Mouse (Mus musculus) liver, adult 2 months (tissue): ENCODE measurements at regions not wholly inside any gene's neighbourhood (a gene's known extent, or its start where the extent isn't known, plus 50 kb on each side); places are given as distances from the start of the nearest gene placed in this dataset.

Experiments
- CTCF ChIP-seq: fragments of 200-500 bp; IDR thresholded peaks from 2 replicates; pipeline ENCODE4 v1.5.1; 2011; ENCODE audit warnings: low read depth, low read length, control low read depth
- POLR2A ChIP-seq: fragments of 200-500 bp; IDR thresholded peaks from 2 replicates; pipeline ENCODE4 v1.6.1; 2011; ENCODE audit warnings: low read length, control low read depth; ENCODE audit not compliant: insufficient read depth; ENCODE audit errors: extremely low read depth

DNA sequence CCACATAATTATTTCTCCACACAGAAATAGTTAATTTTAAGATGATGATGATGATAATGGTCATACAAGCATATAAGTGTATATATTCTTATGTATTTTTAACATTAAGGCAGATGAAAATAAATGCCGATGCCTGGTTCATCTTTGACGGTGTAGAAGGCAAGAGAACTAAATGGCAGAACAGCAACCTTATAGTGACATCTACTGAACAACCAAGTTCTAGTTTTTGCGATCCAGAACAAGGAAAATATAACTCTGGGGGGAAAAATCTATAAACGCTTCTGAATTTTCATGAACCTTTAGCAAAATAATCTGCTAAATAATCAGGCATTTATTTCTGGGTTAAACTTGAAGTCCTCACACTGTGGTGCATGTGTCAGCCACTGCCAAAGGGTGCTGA is 856.8 kb downstream of the Basp1 start:
- TF ChIP-seq CTCF: no peak
- no peak for TF ChIP-seq POLR2A
